Mouse (Mus musculus): Measurements from ENCODE around the gene Msi2. TPM values are rescaled to one million over a fixed set of nuclear protein-coding genes. Genes with fewer than 3 reads are reported as not detected.
A peak's percentile ranks its signal among the peaks of the same experiment; 100 is the strongest.

The Msi2 gene
- polyA plus RNA-seq, 1 experiment, result 69.3 TPM

GRCm38 (mm10) chr11:88356598-88357290, 361.6 kb downstream of the Msi2 start:
- Histone ChIP-seq H3K27ac (ENCODE audit: control insufficient read depth, insufficient read depth, low read depth, low read length) (peak overlapping the region; percentile 22; the same call in 1 of the 2 replicates), H3K36me3 (ENCODE audit: control insufficient read depth, insufficient read depth, low read length) (no peaks in the 10 kb centered on the region), H3K4me1 (ENCODE audit: control insufficient read depth, insufficient read depth, low read length) (peaks cover 15% of the 10 kb centered on the region), H3K4me3 (ENCODE audit: control insufficient read depth, low read depth, low read length) (no peak overlapping the region), H3K27me3 (ENCODE audit: control insufficient read depth, insufficient read depth, low read length) (no peaks in the 10 kb centered on the region)
- TF ChIP-seq POLR2A (IDR thresholded peaks at IDR 0.05; ENCODE audit: control insufficient read depth, low read depth, low read length) (peak; percentile 33; the same call in 1 of the 2 replicates), CTCF (IDR thresholded peaks at IDR 0.05; ENCODE audit: control insufficient read depth, insufficient read depth, insufficient replicate concordance, low read depth, low read length) (no peak)

DNA sequence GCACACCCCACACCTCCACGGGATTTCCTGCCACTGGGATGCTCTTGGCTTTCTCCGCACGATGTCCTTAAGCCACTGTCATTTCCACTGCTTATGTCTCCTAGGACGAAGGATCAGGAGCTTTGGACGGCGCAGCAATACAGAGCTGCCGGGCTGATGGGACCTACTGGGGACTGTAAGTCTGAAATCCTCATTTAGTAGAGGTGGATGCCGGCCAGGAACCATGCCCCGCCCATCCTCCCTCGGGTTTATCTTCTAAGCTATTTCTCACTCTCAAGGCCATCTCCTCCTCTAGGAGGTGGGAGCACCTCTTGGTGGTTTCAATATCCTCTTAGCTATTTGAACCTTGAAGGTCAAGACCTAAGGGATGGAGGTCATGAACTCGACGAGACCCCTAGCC, 362.3 kb downstream of the Msi2 start:
- Histone ChIP-seq H3K27me3 (ENCODE audit: control insufficient read depth, insufficient read depth, low read length) (no peaks in the 10 kb centered on the region), H3K36me3 (ENCODE audit: control insufficient read depth, insufficient read depth, low read length) (no peaks in the 10 kb centered on the region), H3K27ac (ENCODE audit: control insufficient read depth, insufficient read depth, low read depth, low read length) (peak overlapping the region; percentile 40; the same call in 1 of the 2 replicates), H3K4me1 (ENCODE audit: control insufficient read depth, insufficient read depth, low read length) (peaks cover 17% of the 10 kb centered on the region), H3K4me3 (ENCODE audit: control insufficient read depth, low read depth, low read length) (no peak overlapping the region)
- TF ChIP-seq CTCF (IDR thresholded peaks at IDR 0.05; ENCODE audit: control insufficient read depth, insufficient read depth, insufficient replicate concordance, low read depth, low read length), result no peak
- TF ChIP-seq POLR2A (IDR thresholded peaks at IDR 0.05; ENCODE audit: control insufficient read depth, low read depth, low read length), result peak; percentile 32; the same call in 1 of the 2 replicates

- no peaks in the 10 kb centered on the region for H3K36me3 ChIP-seq (ENCODE audit: control insufficient read depth, insufficient read depth, low read length)
- no peaks in the 10 kb centered on the region for H3K27me3 ChIP-seq (ENCODE audit: control insufficient read depth, insufficient read depth, low read length)
- H3K4me1 ChIP-seq (ENCODE audit: control insufficient read depth, insufficient read depth, low read length), result peaks cover 17% of the 10 kb centered on the region
- H3K4me3 ChIP-seq (ENCODE audit: control insufficient read depth, low read depth, low read length), result no peak overlapping the region
- TF ChIP-seq CTCF (IDR thresholded peaks at IDR 0.05; ENCODE audit: control insufficient read depth, insufficient read depth, insufficient replicate concordance, low read depth, low read length) (no peak), POLR2A (IDR thresholded peaks at IDR 0.05; ENCODE audit: control insufficient read depth, low read depth, low read length) (no peak)
- H3K27ac ChIP-seq (ENCODE audit: control insufficient read depth, insufficient read depth, low read depth, low read length), result no peak overlapping the region
Observed at GRCm38 (mm10) chr11:88354771-88355170, 363.5 kb downstream of the Msi2 start.

- H3K4me3 ChIP-seq (ENCODE audit: control insufficient read depth, low read depth, low read length), result no peak overlapping the region
- H3K36me3 ChIP-seq (ENCODE audit: control insufficient read depth, insufficient read depth, low read length), result no peaks in the 10 kb centered on the region
- TF ChIP-seq CTCF (IDR thresholded peaks at IDR 0.05; ENCODE audit: control insufficient read depth, insufficient read depth, insufficient replicate concordance, low read depth, low read length) (no peak), POLR2A (IDR thresholded peaks at IDR 0.05; ENCODE audit: control insufficient read depth, low read depth, low read length) (no peak)
- H3K27ac ChIP-seq (ENCODE audit: control insufficient read depth, insufficient read depth, low read depth, low read length), result peak overlapping the region; percentile 69
- peaks cover 11% of the 10 kb centered on the region for H3K4me1 ChIP-seq (ENCODE audit: control insufficient read depth, insufficient read depth, low read length)
- no peaks in the 10 kb centered on the region for H3K27me3 ChIP-seq (ENCODE audit: control insufficient read depth, insufficient read depth, low read length)
Observed at GRCm38 (mm10) chr11:88351722-88352473, 366.4 kb downstream of the Msi2 start.

DNA sequence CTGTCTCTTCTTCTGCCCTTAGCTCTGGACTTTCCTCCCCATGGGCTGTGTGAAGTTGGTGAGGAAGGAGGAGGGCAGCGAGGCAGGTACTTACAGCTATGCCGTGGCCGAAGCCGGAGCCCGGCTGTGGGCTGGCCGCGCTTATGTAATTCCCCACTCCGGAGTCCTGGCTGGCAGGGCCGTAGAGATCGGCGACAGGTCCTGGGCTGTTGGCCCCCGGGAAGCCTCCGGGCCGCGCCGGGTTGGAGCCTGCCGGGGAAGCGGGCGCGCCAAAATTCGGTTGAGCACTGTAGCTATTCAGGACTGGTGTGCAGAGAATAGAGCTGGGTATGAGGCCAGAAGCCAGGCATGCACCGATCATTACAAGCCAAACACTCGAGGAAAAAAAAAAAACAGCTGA, 369.6 kb downstream of the Msi2 start:
- H3K4me1 ChIP-seq (ENCODE audit: control insufficient read depth, insufficient read depth, low read length), result 0 out of 2 replicates have a peak, but pooled peaks cover 2% of the 10 kb centered on the region
- TF ChIP-seq POLR2A (IDR thresholded peaks at IDR 0.05; ENCODE audit: control insufficient read depth, low read depth, low read length) (no peak), CTCF (IDR thresholded peaks at IDR 0.05; ENCODE audit: control insufficient read depth, insufficient read depth, insufficient replicate concordance, low read depth, low read length) (no peak)
- no peak overlapping the region for H3K4me3 ChIP-seq (ENCODE audit: control insufficient read depth, low read depth, low read length)
- no peaks in the 10 kb centered on the region for H3K27me3 ChIP-seq (ENCODE audit: control insufficient read depth, insufficient read depth, low read length)
- H3K27ac ChIP-seq (ENCODE audit: control insufficient read depth, insufficient read depth, low read depth, low read length), result no peak overlapping the region
- H3K36me3 ChIP-seq (ENCODE audit: control insufficient read depth, insufficient read depth, low read length), result no peaks in the 10 kb centered on the region

GRCm38 (mm10) chr11:88348056-88348455, 370.3 kb downstream of the Msi2 start:
- Histone ChIP-seq H3K27ac (ENCODE audit: control insufficient read depth, insufficient read depth, low read depth, low read length) (no peak overlapping the region), H3K36me3 (ENCODE audit: control insufficient read depth, insufficient read depth, low read length) (no peaks in the 10 kb centered on the region), H3K27me3 (ENCODE audit: control insufficient read depth, insufficient read depth, low read length) (no peaks in the 10 kb centered on the region), H3K4me1 (ENCODE audit: control insufficient read depth, insufficient read depth, low read length) (0 out of 2 replicates have a peak, but pooled peaks cover 2% of the 10 kb centered on the region), H3K4me3 (ENCODE audit: control insufficient read depth, low read depth, low read length) (no peak overlapping the region)
- no peak for TF ChIP-seq CTCF (IDR thresholded peaks at IDR 0.05; ENCODE audit: control insufficient read depth, insufficient read depth, insufficient replicate concordance, low read depth, low read length)
- no peak for TF ChIP-seq POLR2A (IDR thresholded peaks at IDR 0.05; ENCODE audit: control insufficient read depth, low read depth, low read length)

DNA sequence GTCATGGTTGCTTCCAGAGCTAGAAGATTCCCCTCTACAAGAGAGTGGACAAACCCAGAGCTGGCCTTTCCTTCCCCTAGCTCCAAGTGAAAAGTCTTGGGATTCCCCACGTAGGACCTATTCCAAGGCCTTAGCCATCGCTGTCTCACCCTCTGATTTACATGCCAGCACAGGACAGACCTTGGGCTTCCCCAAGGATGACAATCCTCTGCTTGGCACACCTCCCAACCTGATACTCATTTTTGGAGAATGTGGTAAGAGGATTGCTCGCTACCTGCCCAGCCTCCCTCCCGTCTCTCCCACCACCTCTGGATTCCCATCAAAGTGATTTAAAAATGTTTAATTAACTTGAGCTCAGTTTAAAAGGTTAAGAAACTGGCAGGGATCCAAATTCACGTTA, 372.2 kb downstream of the Msi2 start:
- no peaks in the 10 kb centered on the region for H3K36me3 ChIP-seq (ENCODE audit: control insufficient read depth, insufficient read depth, low read length)
- no peak overlapping the region for H3K27ac ChIP-seq (ENCODE audit: control insufficient read depth, insufficient read depth, low read depth, low read length)
- TF ChIP-seq POLR2A (IDR thresholded peaks at IDR 0.05; ENCODE audit: control insufficient read depth, low read depth, low read length) (no peak), CTCF (IDR thresholded peaks at IDR 0.05; ENCODE audit: control insufficient read depth, insufficient read depth, insufficient replicate concordance, low read depth, low read length) (no peak)
- no peaks in the 10 kb centered on the region for H3K27me3 ChIP-seq (ENCODE audit: control insufficient read depth, insufficient read depth, low read length)
- no peak overlapping the region for H3K4me3 ChIP-seq (ENCODE audit: control insufficient read depth, low read depth, low read length)
- H3K4me1 ChIP-seq (ENCODE audit: control insufficient read depth, insufficient read depth, low read length), result no peaks in the 10 kb centered on the region
